Mouse (Mus musculus) midbrain, embryonic 14.5 days (tissue): Measurements from ENCODE around the gene Nek10. TPM values are rescaled to one million over a fixed set of nuclear protein-coding genes. Genes with fewer than 3 reads are reported as not detected.

Experiments
- ATAC-seq: fragments of 200-750 bp; cut with Nextera tagmentation; 2 replicates; pipeline ENCODE4 v1.8.0; 2017; ENCODE audit warnings: moderate number of reproducible peaks, moderate library complexity; ENCODE audit not compliant: low FRiP score, low TSS enrichment
- DNase-seq: peaks from one replicate; pipeline ENCODE4 v3.0.0-alpha.2; 2015
- H3K27ac ChIP-seq: fragments of 300-500 bp; sonication (generic); replicated peaks from 2 replicates; pipeline ENCODE4 v1.5.1; 2014; ENCODE audit warnings: mild to moderate bottlenecking, low read depth, low read length, moderate library complexity
- H3K27me3 ChIP-seq: fragments of 300-500 bp; sonication (generic); 2 replicates; pipeline ENCODE4 v1.6.1; 2014; ENCODE audit warnings: low read length, control low read depth, mixed read lengths; ENCODE audit not compliant: control insufficient read depth, insufficient read depth
- H3K36me3 ChIP-seq: fragments of 300-500 bp; sonication (generic); 2 replicates; pipeline ENCODE4 v1.6.1; 2014; ENCODE audit warnings: low read length, control low read depth; ENCODE audit not compliant: control insufficient read depth, insufficient read depth
- H3K4me1 ChIP-seq: fragments of 300-500 bp; sonication (generic); 2 replicates; pipeline ENCODE4 v1.6.1; 2014; ENCODE audit warnings: mild to moderate bottlenecking, antibody characterized with exemption, low read length, control low read depth; ENCODE audit not compliant: control insufficient read depth, insufficient read depth
- H3K4me2 ChIP-seq: fragments of 300-500 bp; sonication (generic); 2 replicates; pipeline ENCODE4 v1.6.1; 2014; ENCODE audit warnings: mild to moderate bottlenecking, low read length, moderate library complexity
- H3K4me3 ChIP-seq: fragments of 300-500 bp; sonication (generic); replicated peaks from 2 replicates; pipeline ENCODE4 v1.5.1; 2014; ENCODE audit warnings: low read depth, low read length
- H3K9ac ChIP-seq: fragments of 300-500 bp; sonication (generic); replicated peaks from 2 replicates; pipeline ENCODE4 v1.6.1; 2014; ENCODE audit warnings: mild to moderate bottlenecking, low read length, moderate library complexity
- H3K9me3 ChIP-seq: fragments of 300-500 bp; sonication (generic); 2 replicates; pipeline ENCODE4 v1.6.1; 2016; ENCODE audit warnings: low read length, control low read depth, mixed read lengths; ENCODE audit not compliant: control insufficient read depth
- WGBS: fragments of 180-500 bp; shearing (Covaris S2); extraction: QIAGEN DNeasy Blood & Tissue Kit; methylation state at CpG from one replicate; pipeline ENCODE4 v1.1.7; 2014; 5-methylcytosine and 5-hydroxymethylcytosine counted together
- polyA plus RNA-seq: library from polyadenylated mRNA; unstranded; fragments of >200 nt; fragmentation: Nextera tagmentation; extraction: Ambion mirVana; gene quantifications from 2 replicates; pipeline ENCODE4 v1.2.1, GENCODE M21; 2014

Nek10 gene
- polyA plus RNA-seq, 1 experiment from 2014 or later, result 0.04 TPM

- H3K36me3 ChIP-seq, result no peaks in the 10 kb centered on the region
- H3K4me3 ChIP-seq, result no peak overlapping the region
- no peak for DNase-seq
- H3K4me1 ChIP-seq, result no peaks in the 10 kb centered on the region
- H3K4me2 ChIP-seq, result no peak overlapping the region
- H3K27me3 ChIP-seq, result no peaks in the 10 kb centered on the region
- H3K9ac ChIP-seq, result no peak overlapping the region
- H3K9me3 ChIP-seq, result no peaks in the 10 kb centered on the region
- no peak overlapping the region for H3K27ac ChIP-seq
- no peak for ATAC-seq
- WGBS, result 93% methylated on average over 2 of the region's 2 CpGs
These were observed 92.1 kb downstream of the Nek10 start for GRCm38 (mm10) chr14:14895363-14895762.

- Histone ChIP-seq H3K27me3 (no peaks in the 10 kb centered on the region), H3K27ac (no peak overlapping the region), H3K4me1 (no peaks in the 10 kb centered on the region), H3K9me3 (no peaks in the 10 kb centered on the region), H3K9ac (no peak overlapping the region), H3K36me3 (no peaks in the 10 kb centered on the region), H3K4me3 (no peak overlapping the region), H3K4me2 (no peak overlapping the region)
- ATAC-seq (no peak), DNase-seq (no peak)
- WGBS, result 85% methylated on average over 3 of the region's 3 CpGs
These were observed 93.4 kb downstream of the Nek10 start for GRCm38 (mm10) chr14:14896399-14897136.

GRCm38 (mm10) chr14:14904750-14905529, 101.7 kb downstream of the Nek10 start:
- Histone ChIP-seq H3K4me3 (no peak overlapping the region), H3K36me3 (no peaks in the 10 kb centered on the region), H3K9ac (no peak overlapping the region), H3K27me3 (no peaks in the 10 kb centered on the region), H3K4me1 (no peaks in the 10 kb centered on the region), H3K27ac (no peak overlapping the region), H3K9me3 (no peaks in the 10 kb centered on the region), H3K4me2 (peak overlapping the region; percentile 38)
- ATAC-seq, result peak; percentile 67; the same call in 1 of the 2 replicates
- 23% methylated on average over 9 of the region's 9 CpGs for WGBS
- peak; percentile 84 for DNase-seq

DNA sequence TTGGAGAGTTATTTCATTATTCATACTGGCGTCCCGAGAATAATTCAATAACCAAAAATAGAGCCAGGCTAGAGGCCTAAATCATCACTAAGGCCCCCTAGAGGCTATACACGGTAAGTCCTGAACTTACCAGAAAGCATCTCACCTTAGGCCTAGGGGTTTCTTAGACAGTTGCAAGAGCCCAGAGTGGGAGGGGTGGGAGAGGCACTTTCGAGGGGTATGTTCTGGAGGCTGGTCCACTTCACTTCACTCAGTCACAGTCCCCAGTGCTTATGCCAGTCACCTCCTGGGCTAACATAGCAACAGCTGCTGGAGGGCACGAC, 102.3 kb downstream of the Nek10 start:
- ATAC-seq, result no peak
- DNase-seq, result no peak
- Histone ChIP-seq H3K27me3 (no peaks in the 10 kb centered on the region), H3K9ac (no peak overlapping the region), H3K9me3 (no peaks in the 10 kb centered on the region), H3K27ac (no peak overlapping the region), H3K4me3 (no peak overlapping the region), H3K4me1 (no peaks in the 10 kb centered on the region), H3K4me2 (no peak overlapping the region), H3K36me3 (no peaks in the 10 kb centered on the region)
- WGBS, result 78% methylated on average over 5 of the region's 5 CpGs

GRCm38 (mm10) chr14:14925615-14926014, 122.4 kb downstream of the Nek10 start:
- no peaks in the 10 kb centered on the region for H3K27me3 ChIP-seq
- WGBS, result 82% methylated on average over 1 of the region's 1 CpGs
- no peaks in the 10 kb centered on the region for H3K36me3 ChIP-seq
- H3K27ac ChIP-seq, result no peak overlapping the region
- DNase-seq (no peak), ATAC-seq (no peak)
- H3K9ac ChIP-seq, result no peak overlapping the region
- no peak overlapping the region for H3K4me2 ChIP-seq
- no peaks in the 10 kb centered on the region for H3K4me1 ChIP-seq
- no peak overlapping the region for H3K4me3 ChIP-seq
- H3K9me3 ChIP-seq, result no peaks in the 10 kb centered on the region

- Histone ChIP-seq H3K27me3 (no peaks in the 10 kb centered on the region), H3K27ac (no peak overlapping the region), H3K4me2 (no peak overlapping the region), H3K4me1 (no peaks in the 10 kb centered on the region), H3K9me3 (no peaks in the 10 kb centered on the region), H3K36me3 (no peaks in the 10 kb centered on the region), H3K9ac (no peak overlapping the region), H3K4me3 (no peak overlapping the region)
- DNase-seq, result no peak
- no peak for ATAC-seq
- 91% methylated on average over 2 of the region's 2 CpGs for WGBS
These were observed 124.3 kb downstream of the Nek10 start for GRCm38 (mm10) chr14:14927559-14927958.

DNA sequence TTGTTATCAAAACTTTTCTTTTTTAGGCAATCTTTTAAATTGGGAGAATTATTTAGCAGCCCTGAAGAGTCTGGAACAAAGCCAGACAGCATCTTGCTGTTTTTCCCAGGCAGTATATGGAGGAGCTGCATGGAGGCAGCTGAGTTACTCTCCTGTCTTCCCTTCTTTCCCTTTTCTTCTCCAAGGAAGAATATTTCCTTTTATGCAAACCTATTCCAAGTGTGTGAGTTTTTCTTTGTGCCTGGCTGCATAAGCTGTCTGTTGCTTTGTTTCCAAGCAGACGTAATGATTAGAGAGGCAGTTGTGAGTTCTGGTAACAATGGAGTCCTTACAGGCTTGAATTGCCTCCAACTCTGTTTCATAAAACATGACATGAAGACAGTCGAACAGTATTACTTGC, 131.8 kb downstream of the Nek10 start:
- 45% methylated on average over 2 of the region's 2 CpGs for WGBS
- ATAC-seq (no peak), DNase-seq (no peak)
- Histone ChIP-seq H3K4me2 (no peak overlapping the region), H3K9ac (no peak overlapping the region), H3K27ac (no peak overlapping the region), H3K9me3 (no peaks in the 10 kb centered on the region), H3K4me1 (no peaks in the 10 kb centered on the region), H3K4me3 (no peak overlapping the region), H3K36me3 (no peaks in the 10 kb centered on the region), H3K27me3 (no peaks in the 10 kb centered on the region)

DNA sequence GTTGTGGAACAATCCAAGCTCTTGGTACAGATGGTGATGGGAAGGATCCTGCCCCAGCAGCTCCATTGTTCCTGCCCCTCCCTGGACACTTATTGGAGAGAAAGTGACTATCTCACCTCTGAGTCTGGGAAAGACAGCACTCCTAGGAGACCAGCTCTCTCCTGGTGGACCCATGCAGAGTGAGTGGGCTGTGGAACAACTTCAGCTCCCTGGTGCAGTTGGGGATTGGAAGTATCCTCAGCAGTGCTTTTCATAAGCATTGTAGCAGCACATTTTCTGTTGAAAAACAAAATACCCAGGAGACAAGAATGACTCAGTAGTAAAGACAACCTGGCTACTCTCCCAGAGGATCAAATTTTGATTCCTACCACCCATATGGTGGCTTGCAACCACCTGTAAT, 142.7 kb downstream of the Nek10 start:
- no peaks in the 10 kb centered on the region for H3K4me1 ChIP-seq
- no peak overlapping the region for H3K4me3 ChIP-seq
- ATAC-seq, result no peak
- H3K36me3 ChIP-seq, result no peaks in the 10 kb centered on the region
- no peaks in the 10 kb centered on the region for H3K27me3 ChIP-seq
- H3K27ac ChIP-seq, result no peak overlapping the region
- H3K9ac ChIP-seq, result no peak overlapping the region
- DNase-seq, result no peak
- no peaks in the 10 kb centered on the region for H3K9me3 ChIP-seq
- no peak overlapping the region for H3K4me2 ChIP-seq

DNA sequence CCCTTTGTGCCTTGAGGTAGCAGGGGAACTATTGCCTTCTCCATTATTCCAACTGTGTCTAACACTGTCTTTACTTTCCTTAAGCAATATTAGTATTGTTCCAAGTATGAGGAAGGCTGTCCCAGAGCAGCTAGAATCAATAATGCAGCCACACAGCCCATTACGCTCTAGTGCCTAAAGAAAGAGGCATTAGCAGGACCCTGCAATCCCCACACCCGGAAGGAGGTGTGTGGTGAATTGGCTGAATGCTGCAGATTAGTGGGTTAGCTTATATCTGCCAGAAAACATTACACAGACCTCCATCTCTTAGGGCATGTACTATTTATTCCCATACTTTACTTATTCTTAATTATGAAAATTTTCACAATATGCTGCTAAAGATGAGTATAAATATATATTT, 145.8 kb downstream of the Nek10 start:
- no peak for DNase-seq
- H3K36me3 ChIP-seq, result no peaks in the 10 kb centered on the region
- no peak overlapping the region for H3K4me2 ChIP-seq
- H3K9ac ChIP-seq, result no peak overlapping the region
- no peaks in the 10 kb centered on the region for H3K4me1 ChIP-seq
- H3K9me3 ChIP-seq, result no peaks in the 10 kb centered on the region
- H3K4me3 ChIP-seq, result no peak overlapping the region
- no peak overlapping the region for H3K27ac ChIP-seq
- 37% methylated on average over 2 of the region's 2 CpGs for WGBS
- no peak for ATAC-seq
- no peaks in the 10 kb centered on the region for H3K27me3 ChIP-seq
